Mouse (Mus musculus) cerebellum, adult 2 months (tissue): ENCODE measurements around the gene Polr1a. TPM values are rescaled to one million over a fixed set of nuclear protein-coding genes. Genes with fewer than 3 reads are reported as not detected.

ENCODE experiments used
- DNase-seq, 2 experiments: peaks; one replicate each; pipeline ENCODE4 v3.0.0; 2021
- H3K27ac ChIP-seq: fragments of 200-500 bp; 2 replicates; pipeline ENCODE4 v1.5.1; 2012; ENCODE audit warnings: low read length, control low read depth, inconsistent platforms; ENCODE audit not compliant: insufficient read depth
- H3K27me3 ChIP-seq: fragments of 200-500 bp; 2 replicates; pipeline ENCODE4 v1.6.1; 2012; ENCODE audit warnings: inconsistent platforms, mild to moderate bottlenecking, low read length, moderate library complexity; ENCODE audit not compliant: control insufficient read depth, insufficient read depth
- H3K4me1 ChIP-seq: fragments of 200-500 bp; 2 replicates; pipeline ENCODE4 v1.6.1; 2011; ENCODE audit warnings: low read length; ENCODE audit not compliant: control insufficient read depth, insufficient read depth
- H3K4me3 ChIP-seq: fragments of 200-500 bp; replicated peaks from 2 replicates; pipeline ENCODE3; 2011; ENCODE audit warnings: mild to moderate bottlenecking, low read depth, low read length, control low read depth; ENCODE audit not compliant: insufficient read depth
- CTCF ChIP-seq: fragments of 200-500 bp; IDR thresholded peaks from 2 replicates; pipeline ENCODE4 v1.5.1; 2011; ENCODE audit warnings: low read depth, mild to moderate bottlenecking, control low read depth, low read length, moderate library complexity, borderline replicate concordance; ENCODE audit not compliant: insufficient read depth
- POLR2A ChIP-seq: fragments of 200-500 bp; IDR thresholded peaks from 2 replicates; pipeline ENCODE4 v1.6.1; 2011; ENCODE audit warnings: low read length, control low read depth, borderline replicate concordance; ENCODE audit not compliant: insufficient read depth
- WGBS: fragments of 180-500 bp; shearing (Covaris S2); methylation state at CpG from one replicate; pipeline ENCODE4 v1.1.7; 2018; 5-methylcytosine and 5-hydroxymethylcytosine counted together
- polyA plus RNA-seq: library from polyadenylated mRNA; depleted of rRNA; stranded (reverse); fragments of >200 nt; gene quantifications from 2 replicates; pipeline ENCODE4 v1.2.3, GENCODE M21; 2012

Gene Polr1a
- polyA plus RNA-seq, 1 experiment, result 19.6 TPM

DNA sequence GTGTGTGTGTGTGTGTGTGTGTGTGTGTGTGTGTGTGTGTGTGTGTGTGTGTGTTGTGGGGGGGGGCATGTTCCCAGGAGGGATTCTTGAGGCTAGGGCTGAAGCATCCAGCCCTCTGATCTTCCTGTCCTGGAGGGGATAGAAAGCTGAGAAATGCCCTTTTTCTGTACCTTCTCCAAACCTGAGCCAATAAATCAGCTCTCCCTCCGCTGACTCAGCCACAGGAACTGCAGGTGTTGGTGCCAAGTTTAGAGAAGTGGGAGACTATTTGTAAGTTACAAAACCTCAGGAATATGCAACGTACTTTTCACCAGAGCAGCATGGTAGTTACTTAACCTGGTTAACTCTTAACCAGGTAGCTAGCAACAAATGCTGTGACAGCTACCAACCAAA is 83.1 kb downstream of the Polr1a start:
- WGBS, result 13% methylated on average over 2 of the region's 2 CpGs
- peaks cover 50% of the 10 kb centered on the region for H3K4me1 ChIP-seq
- peak in 1 of 2 experiments; percentile 53 for DNase-seq
- TF ChIP-seq POLR2A, result no peak
- TF ChIP-seq CTCF, result no peak
- H3K27me3 ChIP-seq, result no peaks in the 10 kb centered on the region
- peak overlapping the region; percentile 98 for H3K27ac ChIP-seq
- no peak overlapping the region for H3K4me3 ChIP-seq

DNA sequence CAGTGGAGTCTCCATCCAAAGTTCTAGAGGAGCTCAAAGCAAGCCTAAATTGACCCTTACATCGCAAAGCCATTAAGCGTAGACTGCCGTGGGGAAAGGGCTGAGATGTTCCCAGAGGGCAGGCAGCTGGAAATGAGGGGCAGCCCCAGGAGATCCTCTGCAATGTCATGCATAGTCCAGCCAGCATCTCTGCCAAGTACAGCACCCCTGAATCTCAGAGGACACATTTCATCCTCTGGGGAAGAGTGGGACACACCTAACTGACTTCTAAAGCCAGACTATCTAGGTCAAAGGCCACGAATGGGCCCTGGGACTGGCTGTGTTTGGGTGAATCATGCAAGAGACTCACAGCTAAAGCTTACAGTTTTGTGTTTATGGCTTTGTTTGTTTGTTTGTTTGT is 85.2 kb downstream of the Polr1a start:
- DNase-seq, result no peak
- H3K27me3 ChIP-seq, result no peaks in the 10 kb centered on the region
- WGBS, result 87% methylated on average over 4 of the region's 4 CpGs
- peak overlapping the region; percentile 61 for H3K27ac ChIP-seq
- TF ChIP-seq POLR2A, result no peak
- no peak for TF ChIP-seq CTCF
- H3K4me1 ChIP-seq, result peaks cover 52% of the 10 kb centered on the region
- no peak overlapping the region for H3K4me3 ChIP-seq

DNA sequence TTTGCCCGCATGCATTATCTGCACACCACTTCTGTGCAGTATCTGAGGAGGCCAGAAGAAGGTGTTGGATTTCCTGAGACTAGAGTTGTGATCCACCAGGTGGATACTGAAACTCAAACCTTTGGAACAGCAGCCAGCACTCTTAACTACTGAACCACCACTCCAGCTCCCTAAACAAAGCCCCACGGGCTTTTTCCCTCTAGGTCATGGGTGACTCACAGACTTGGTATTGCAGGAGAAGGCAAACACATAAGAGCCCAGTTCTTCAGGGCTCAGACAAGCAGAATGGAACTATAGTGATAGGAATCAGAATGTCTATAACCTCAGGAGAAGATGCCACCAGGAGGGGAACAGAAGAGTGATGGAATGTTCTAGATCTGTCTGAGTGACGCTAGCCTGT is 86.2 kb downstream of the Polr1a start:
- Histone ChIP-seq H3K4me1 (peaks cover 54% of the 10 kb centered on the region), H3K27ac (peak overlapping the region; percentile 35; the same call in 1 of the 2 replicates), H3K4me3 (no peak overlapping the region), H3K27me3 (no peaks in the 10 kb centered on the region)
- no peak for DNase-seq
- WGBS, result 88% methylated on average over 3 of the region's 3 CpGs
- TF ChIP-seq CTCF (no peak), POLR2A (no peak)

DNA sequence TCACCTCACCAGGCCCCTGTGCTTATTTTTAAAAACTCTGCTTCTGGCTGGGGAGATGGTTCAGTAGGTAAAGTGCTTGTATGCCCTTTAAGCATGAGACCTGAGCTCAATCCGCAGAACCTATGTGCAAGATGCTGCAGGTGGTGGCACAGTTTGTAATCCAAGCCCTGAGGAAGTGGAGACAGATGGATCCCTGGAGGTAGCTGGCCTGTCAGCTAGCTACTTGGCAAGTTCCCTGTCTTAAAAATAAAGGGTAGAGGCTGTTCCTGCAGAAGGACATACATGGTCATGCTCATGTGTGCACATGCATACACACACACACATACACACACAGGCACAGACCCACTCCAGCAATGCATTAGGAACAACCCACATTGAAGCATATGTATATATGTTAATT is 88.4 kb downstream of the Polr1a start:
- TF ChIP-seq POLR2A, result peak; percentile 22; the same call in 1 of the 2 replicates
- no peak for TF ChIP-seq CTCF
- Histone ChIP-seq H3K27ac (peak overlapping the region; percentile 94), H3K27me3 (no peaks in the 10 kb centered on the region), H3K4me3 (no peak overlapping the region), H3K4me1 (peaks cover 47% of the 10 kb centered on the region)
- WGBS, result 12% methylated on average over 1 of the region's 1 CpGs
- peak; percentile 82 to 93 for DNase-seq

DNA sequence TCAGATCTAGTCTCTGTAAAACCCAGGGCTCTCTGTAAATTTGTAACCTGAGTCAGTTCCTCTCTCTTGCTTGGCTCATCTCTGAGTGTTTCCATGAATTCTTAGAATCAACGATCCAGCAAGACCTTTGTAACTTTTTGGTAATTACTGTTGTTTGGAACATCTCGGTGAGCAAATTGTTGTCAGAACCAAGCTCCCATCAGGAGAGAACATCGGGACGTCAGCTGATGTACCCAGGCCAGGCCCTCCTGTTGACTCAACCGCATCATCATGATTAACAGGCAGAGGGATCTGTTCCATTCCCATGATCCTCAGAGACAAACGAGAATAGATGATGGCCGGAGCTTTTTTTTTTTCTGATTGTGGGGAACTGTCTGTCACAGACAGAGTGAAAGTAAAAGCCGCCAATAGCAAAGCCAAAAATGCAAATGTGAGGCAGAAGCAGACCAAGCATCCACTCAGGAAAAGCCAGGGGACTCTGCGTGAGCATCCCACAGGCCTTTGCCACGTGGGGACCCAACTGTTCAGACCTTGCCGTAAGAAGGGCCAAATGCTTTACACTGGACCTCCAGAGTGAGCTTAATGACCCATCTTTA is 91.2 kb downstream of the Polr1a start:
- H3K27ac ChIP-seq, result peak overlapping the region; percentile 51
- 34% methylated on average over 11 of the region's 11 CpGs for WGBS
- peaks cover 37% of the 10 kb centered on the region for H3K4me1 ChIP-seq
- no peaks in the 10 kb centered on the region for H3K27me3 ChIP-seq
- TF ChIP-seq CTCF (no peak), POLR2A (no peak)
- H3K4me3 ChIP-seq, result no peak overlapping the region
- DNase-seq, result peak in 1 of 2 experiments; percentile 36

DNA sequence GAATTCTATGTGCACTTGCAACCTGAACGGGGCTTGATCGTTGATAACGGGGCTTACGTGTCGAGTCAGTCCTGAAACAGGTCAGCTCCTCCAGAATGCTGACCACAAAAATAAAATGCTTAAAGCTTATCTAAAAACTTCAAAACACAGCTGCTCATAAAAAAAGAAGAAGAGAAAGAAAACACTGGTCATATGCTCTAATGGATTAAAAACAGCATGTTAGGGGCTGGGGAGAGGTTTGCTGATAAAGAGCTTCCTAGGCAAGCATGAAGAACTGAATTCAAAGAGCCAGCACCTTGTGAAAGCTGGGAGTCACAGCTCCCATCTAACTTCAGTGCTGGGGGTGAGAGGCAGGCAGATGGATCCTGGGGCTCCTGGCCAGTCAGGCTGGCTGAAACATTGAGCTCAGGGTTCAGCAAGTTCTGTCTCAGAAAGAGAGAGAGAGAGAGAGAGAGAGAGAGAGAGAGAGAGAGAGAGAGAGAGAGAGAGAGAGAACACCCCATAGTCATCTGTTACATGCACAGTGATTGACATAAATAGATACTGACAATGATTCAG is 92.4 kb downstream of the Polr1a start:
- H3K4me3 ChIP-seq, result no peak overlapping the region
- TF ChIP-seq CTCF (no peak), POLR2A (no peak)
- peak overlapping the region; percentile 69 for H3K27ac ChIP-seq
- H3K27me3 ChIP-seq, result no peaks in the 10 kb centered on the region
- peaks cover 37% of the 10 kb centered on the region for H3K4me1 ChIP-seq
- WGBS, result 95% methylated on average over 5 of the region's 5 CpGs
- DNase-seq, result peak in 1 of 2 experiments; percentile 45

DNA sequence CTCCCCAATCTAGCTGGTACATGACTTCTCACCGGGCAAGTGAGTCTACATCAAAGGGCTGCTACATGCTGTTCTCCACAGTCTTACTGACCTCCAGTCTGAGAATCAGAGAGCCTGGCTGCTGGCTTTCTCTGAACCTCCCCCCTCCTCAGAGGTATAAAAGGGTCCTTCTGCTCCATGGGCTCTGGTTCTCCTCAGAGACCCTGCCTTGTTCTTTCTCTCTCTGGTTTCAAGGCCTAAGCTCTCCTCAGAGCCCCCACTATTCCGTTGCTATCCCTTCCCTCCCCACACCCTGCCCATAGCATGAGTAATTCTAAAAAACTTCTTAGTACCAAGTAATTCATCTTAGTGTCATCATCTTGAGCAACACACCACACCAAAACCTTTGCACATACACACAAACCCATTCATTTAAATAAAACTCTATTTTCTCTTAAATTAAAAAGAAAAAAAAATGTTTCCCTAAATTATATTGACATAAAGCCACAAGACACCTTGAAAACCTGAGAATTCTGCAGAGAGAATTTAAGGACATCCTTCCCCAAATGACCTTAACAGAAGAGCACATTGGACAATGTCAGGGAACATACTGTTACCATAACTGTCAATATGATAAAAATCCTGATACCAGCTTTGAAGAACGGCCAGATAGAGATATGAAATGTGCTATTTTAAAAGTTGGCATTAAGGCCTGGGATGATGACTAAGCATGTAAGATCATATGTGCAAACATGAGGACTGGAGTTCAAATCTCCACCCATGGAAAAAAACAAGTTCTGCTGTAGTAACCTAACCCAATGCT is 98.8 kb downstream of the Polr1a start:
- Histone ChIP-seq H3K4me3 (no peak overlapping the region), H3K4me1 (peaks cover 6% of the 10 kb centered on the region; the same call in 1 of the 2 replicates), H3K27me3 (no peaks in the 10 kb centered on the region), H3K27ac (no peak overlapping the region)
- DNase-seq, result no peak
- 66% methylated on average over 3 of the region's 3 CpGs for WGBS
- TF ChIP-seq POLR2A (no peak), CTCF (no peak)
